Mouse (Mus musculus) CD4-positive helper T cell, adult 2 months (primary cell): Measurements from ENCODE around the gene C2cd4c.

Source experiments
- DNase-seq: peaks from one replicate; pipeline ENCODE4 v3.0.0-alpha.2; 2012; ENCODE audit warnings: low read depth, missing footprints, low spot score

Gene C2cd4c

GRCm38 (mm10) chr10:79612192-79613135, 1.4 kb downstream of the C2cd4c start:
- DNase-seq: no peak

- DNase-seq: no peak
Measured at GRCm38 (mm10) chr10:79611296-79611695, 2.5 kb downstream of the C2cd4c start.

GRCm38 (mm10) chr10:79609276-79609675, 4.5 kb downstream of the C2cd4c start:
- no peak for DNase-seq

DNA sequence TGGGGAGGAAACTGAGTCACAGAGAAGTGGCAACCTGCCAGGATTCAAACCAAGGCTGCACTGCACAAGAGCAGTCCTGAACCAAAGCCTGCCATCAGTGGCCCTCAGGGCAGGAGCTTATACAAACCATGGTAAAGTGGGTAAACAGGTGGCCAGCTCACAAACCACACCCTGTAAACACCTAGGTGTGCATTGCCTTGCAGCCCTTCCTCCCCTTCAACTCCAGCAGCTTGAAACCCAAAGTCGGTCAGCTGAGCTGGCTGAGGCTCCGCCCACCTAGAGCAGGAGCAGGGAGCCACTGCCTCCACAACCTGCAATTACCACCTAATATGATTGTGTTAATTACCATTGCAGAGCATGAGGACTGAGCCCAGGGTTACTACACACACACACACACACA, 5.9 kb downstream of the C2cd4c start:
- DNase-seq: no peak

DNA sequence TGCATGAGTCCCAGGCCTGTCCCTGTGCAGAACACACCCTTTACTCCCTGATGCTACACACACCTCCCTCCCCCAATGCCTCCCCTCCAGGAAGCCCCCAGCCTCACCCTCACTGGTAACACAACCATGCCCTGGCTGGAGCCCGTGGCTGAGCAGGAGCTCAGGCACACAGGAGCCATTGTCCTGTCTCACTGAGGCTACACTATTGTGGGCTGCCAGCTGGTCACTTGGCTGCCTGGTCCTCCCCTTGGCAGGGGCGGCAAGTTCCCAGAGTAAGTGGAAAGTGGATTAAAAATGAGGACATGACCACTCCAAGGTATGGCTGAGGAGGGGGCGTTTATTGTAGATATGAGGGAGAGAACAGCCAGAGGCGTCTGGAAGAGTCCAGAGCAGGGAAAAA, 7.3 kb downstream of the C2cd4c start:
- DNase-seq: no peak

DNA sequence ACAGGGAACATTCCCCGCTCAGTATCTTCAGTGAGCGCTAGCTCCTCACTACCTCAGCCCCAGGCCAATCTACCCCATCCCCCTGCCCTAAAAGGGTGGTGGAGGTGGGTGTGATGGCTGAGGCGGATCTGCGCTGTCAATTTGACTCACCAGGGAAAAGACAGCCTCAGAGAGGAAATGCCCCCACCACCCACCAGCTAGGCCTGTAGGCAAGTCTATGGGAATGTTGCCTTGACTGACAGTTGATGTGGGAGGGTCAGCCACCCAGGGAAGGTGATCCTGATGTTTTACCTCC, 15.9 kb downstream of the C2cd4c start:
- DNase-seq: no peak

- no peak for DNase-seq
Measured at GRCm38 (mm10) chr10:79597051-79597935, 16.5 kb downstream of the C2cd4c start.

- no peak for DNase-seq
Measured at GRCm38 (mm10) chr10:79595590-79595929, 18.3 kb downstream of the C2cd4c start.

DNA sequence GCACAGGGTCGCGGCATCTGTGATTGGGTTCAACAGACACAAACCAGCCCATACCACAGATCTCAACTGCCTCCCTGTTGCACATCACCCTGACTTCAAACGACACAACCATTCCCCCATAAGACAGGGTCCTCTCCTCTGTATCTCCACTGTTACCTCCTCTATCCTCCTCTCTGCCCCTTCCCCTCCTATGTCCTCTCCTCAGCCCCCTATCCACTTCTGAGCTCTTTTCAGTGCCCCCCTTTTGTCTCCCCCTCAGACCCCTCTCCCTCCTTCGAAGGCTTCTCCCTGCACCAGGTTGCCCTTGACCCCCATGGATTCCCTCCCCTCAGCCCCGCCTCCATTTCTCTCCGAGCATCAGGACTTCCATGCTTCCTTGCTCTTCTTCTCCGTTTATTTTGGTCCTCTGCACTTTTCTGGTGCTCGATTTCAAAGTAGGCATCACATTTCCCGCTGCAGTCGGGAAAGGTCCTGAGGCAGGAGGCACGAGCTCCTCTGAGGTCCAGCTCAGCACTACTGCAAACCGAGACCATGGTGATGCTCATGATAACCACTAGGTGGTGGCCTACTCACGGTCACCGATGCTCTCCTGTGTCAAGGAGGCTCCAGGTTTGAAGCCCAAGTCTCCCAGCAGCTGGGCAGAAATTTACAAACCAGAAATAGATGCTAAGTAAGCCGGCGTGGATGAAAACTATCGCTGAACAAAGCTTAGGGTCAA, 18.8 kb downstream of the C2cd4c start:
- DNase-seq: peak; percentile 54

DNA sequence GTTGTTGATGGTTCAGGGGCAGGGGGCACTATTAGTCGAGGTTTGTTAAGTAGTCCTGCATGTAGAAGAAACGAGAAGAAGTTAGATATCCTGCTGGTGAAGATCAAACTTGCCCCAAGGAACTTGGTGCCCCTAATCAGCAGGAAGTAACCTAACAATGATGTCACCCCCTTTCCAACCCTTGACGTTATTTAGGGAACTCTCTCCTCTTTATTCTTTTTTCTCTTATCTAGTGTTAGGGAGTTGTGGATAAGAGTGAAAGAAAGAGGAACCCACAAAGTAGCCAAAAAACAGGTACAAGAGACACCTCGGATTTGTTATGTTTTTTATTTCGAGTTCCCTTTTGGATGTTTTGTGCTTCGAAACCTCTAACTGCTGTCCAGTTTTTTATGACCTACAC, 19.7 kb downstream of the C2cd4c start:
- DNase-seq: no peak

DNA sequence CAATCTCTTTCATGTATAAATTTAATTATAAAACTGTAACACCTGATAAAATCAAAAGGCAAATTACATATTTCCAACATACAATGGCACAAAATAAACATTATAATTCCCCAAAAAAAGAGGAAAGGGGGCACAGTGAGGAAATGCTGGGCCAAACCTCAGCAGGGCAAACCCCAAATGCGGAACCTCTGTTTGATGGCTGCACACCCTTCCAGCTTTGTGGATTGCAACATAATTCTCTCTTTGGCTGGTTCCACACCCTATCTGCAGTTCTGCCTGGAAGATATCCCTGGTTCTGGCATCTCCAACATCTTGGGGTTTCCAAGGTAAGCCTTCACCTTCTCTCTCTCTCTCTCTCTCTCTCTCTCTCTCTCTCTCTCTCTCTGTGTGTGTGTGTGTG, 23.1 kb downstream of the C2cd4c start:
- DNase-seq: no peak

DNA sequence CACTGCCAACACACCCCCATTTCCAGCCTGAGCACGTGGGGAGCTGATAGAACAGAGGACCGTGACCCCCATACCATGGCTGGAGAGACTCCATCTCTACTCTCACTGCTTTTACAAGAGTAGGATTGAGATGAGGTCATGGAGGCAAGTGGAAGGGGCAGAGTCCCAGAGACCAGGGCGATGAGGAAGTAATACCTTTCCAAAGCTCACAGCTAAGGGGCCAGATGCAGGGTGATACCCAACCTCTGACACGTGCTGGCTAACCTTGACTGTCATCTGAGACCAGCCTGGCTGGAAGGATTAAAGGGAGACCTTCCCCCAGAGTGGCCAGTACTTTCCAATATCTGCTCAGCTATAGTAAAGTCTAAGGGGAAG, 26.1 kb downstream of the C2cd4c start:
- DNase-seq: no peak

GRCm38 (mm10) chr10:79587061-79587751, 26.6 kb downstream of the C2cd4c start, which contains the start of gene Theg:
TSS of gene Theg (minus strand) at chr10:79587331.
- DNase-seq: no peak

- DNase-seq: no peak
Measured at GRCm38 (mm10) chr10:79586243-79586642, 27.6 kb downstream of the C2cd4c start.

- DNase-seq: no peak
Measured at GRCm38 (mm10) chr10:79585723-79586122, 28.1 kb downstream of the C2cd4c start.

- DNase-seq: no peak
Measured at GRCm38 (mm10) chr10:79585136-79585535, 28.7 kb downstream of the C2cd4c start.

- no peak for DNase-seq
Measured at GRCm38 (mm10) chr10:79584426-79584825, 29.4 kb downstream of the C2cd4c start.

DNA sequence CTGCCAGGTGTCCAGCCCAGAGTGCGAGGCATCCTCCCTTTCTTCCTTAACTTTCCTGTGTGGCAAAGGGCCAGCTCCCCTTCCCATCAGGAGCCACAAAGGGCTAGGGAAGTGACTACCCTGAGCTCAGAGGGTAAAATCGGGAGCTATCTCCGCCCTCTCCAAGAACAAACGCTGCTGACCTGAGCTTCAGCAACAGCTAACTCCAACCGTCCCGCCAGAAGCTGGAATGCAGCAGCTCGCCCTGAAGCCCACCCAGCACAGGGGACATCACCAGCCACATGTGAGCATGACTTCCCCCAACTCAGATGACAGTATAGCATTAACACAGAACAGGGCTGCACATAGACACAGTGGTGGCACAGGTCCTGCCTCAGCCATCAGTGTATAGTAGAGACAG, 29.8 kb downstream of the C2cd4c start:
- no peak for DNase-seq

- DNase-seq: no peak
Measured at GRCm38 (mm10) chr10:79581501-79581900, 32.3 kb downstream of the C2cd4c start.

- no peak for DNase-seq
Measured at GRCm38 (mm10) chr10:79580811-79581210, 33.0 kb downstream of the C2cd4c start.

GRCm38 (mm10) chr10:79580356-79580755, 33.5 kb downstream of the C2cd4c start:
- DNase-seq: no peak

GRCm38 (mm10) chr10:79579781-79580180, 34.0 kb downstream of the C2cd4c start:
- no peak for DNase-seq
